Mouse (Mus musculus): ENCODE measurements around the gene Fgfr2.

Fgfr2 gene

DNA sequence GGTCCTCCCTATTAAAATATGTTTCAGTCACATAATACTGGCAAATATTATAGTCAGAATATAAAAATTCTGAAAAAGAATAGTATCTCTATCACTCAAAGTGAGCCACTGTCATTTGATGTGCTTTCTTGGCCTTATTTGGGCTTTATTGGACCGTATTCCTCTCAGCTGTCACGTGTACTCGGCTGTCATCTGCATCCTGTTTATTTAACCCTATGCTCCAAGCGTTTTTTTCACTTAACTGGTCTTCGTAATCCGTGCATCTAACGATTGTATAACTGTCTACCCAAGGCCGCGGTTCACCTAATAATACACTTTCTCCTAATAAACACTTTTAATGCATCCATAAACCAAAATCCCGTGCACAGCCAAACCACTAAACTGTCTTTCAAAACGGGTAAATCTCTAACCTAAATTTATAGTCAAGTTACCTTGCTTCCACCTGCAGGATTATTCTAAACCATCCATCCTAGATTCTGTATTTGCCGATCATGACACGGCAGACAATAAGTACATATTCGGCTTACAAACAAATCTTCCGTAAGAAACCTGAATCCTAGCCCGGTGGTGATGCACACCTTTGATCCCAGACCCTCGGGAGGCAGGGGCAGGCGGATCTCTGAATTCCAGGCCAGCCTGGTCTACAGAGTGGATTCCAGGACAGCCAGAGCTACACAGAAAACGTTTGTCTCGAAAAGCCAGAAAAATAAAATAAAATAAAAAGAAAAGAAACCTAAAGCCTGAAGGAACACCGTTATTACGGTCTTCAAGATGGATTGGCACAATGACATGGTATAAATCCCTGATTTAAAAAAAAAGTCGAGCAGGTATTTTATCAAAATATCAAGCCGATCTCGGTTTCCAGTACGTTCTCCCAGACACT lies 2604.7 kb downstream of the Fgfr2 start:
- in situ Hi-C loops (cut with MseI, MboI) = no loop called here

DNA sequence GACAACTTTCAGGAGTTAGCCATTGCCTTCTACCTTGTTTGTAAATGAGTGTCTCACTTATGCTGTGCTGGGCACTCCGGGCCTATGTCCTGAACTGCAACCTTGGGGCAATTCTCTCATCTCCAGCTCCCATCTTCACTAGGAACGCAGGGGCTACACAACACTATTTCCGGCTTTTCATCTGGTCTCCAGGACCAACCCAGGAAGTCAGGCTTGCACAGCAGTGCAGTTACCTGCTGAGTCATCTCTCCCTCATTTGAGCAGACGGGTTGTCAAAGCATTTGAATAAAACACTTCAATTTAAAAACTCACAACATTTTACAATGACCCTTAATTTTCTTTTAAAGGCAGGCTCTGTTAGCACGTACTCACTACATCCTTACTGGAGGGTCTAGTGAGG lies 2612.9 kb downstream of the Fgfr2 start:
- in situ Hi-C loops (cut with MseI, MboI) = no loop called here

DNA sequence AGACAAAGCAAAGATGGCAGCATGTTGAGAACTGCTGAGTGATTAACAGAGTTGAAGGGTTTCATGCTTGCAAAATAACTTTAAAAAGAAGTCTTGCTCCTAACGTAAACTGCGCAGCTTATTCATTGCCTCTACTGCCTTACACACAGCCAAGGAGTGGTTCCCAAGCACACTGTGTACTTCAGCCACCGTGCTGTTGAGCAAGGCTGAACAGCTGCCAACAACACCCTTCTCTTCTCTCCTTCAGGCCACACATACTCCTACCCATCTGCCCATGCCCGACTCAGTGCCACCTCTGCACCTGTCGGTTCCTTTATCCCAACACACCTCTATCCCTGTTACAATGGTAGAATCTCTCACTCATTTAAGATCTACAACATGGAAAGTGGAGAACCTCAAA lies 2620.1 kb downstream of the Fgfr2 start:
- in situ Hi-C loops (cut with MseI, MboI) = no loop called here

DNA sequence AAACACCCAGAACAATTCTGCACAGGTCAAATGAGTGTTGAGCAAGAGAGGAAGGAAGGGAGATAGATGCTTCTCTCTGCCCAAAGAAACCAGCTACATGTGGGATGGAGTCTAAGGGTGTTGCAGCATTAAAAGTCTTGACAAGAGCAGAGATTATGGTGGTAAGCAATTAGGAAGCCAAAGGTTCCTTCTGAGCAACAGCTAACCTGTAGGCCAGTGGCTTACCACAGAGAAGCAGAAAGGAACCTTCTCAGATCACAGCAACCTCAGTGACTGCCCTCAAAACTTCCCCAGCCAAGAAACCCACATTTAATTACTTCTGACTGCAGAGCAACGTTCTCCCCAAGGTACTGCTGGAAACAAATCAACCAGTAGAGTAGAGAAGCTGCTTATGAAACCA lies 2621.7 kb downstream of the Fgfr2 start:
- in situ Hi-C loops (cut with MseI, MboI) = no loop called here

GRCm38 (mm10) chr7:130493346-130493745 lies 2629.8 kb downstream of the Fgfr2 start:
- in situ Hi-C loops (cut with MseI, MboI) = loop anchor here in 1 of 2 experiments (25.0 kb wide), 1 partner anchor 856 kb away; no protein-coding TSS in a partner anchor

DNA sequence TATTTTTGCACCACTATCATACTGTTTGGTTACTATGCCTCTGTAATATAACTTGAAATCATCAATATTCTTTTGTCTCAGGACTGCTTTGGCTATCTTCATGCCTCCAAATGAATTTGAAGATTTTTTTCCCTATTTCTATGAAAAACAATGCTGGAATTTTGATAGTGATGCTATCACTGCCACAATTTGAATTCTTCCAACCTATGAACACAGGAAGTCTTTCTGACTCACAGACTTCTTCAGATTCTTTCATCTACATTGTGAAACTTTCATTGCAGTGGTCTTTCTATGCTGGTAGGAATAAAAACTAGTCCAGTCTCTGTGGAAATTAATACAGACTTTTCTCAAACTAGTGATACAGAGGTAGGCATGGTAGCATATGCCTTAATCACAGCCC lies 2631.1 kb downstream of the Fgfr2 start:
- in situ Hi-C loops (cut with MseI, MboI) = loop anchor here in 1 of 2 experiments (25.0 kb wide), 1 partner anchor 855 kb away; no protein-coding TSS in a partner anchor

- in situ Hi-C loops (cut with MseI, MboI) = loop anchor here (10.0 to 25.0 kb wide), 3 partner anchors 204 to 842 kb away; no protein-coding TSS in a partner anchor
Observed at GRCm38 (mm10) chr7:130479003-130479402, 2644.1 kb downstream of the Fgfr2 start.

- in situ Hi-C loops (cut with MseI, MboI) = loop anchor here (10.0 to 25.0 kb wide), 3 partner anchors 201 to 839 kb away; no protein-coding TSS in a partner anchor
Observed at GRCm38 (mm10) chr7:130475970-130476369, 2647.2 kb downstream of the Fgfr2 start.

- in situ Hi-C loops (cut with MseI, MboI) = loop anchor here (10.0 kb wide), 2 partner anchors 199 to 829 kb away; no protein-coding TSS in a partner anchor
Observed at GRCm38 (mm10) chr7:130473881-130474280, 2649.3 kb downstream of the Fgfr2 start.

- in situ Hi-C loops (cut with MseI, MboI) = loop anchor here (10.0 kb wide), 2 partner anchors 198 to 828 kb away; no protein-coding TSS in a partner anchor
Observed at GRCm38 (mm10) chr7:130472683-130473082, 2650.5 kb downstream of the Fgfr2 start.

GRCm38 (mm10) chr7:130471045-130471444 lies 2652.1 kb downstream of the Fgfr2 start:
- in situ Hi-C loops (cut with MseI, MboI) = loop anchor here (10.0 kb wide), 2 partner anchors 196 to 826 kb away; no protein-coding TSS in a partner anchor

- in situ Hi-C loops (cut with MseI, MboI) = no loop called here
Observed at GRCm38 (mm10) chr7:130455587-130456246, 2667.4 kb downstream of the Fgfr2 start.

DNA sequence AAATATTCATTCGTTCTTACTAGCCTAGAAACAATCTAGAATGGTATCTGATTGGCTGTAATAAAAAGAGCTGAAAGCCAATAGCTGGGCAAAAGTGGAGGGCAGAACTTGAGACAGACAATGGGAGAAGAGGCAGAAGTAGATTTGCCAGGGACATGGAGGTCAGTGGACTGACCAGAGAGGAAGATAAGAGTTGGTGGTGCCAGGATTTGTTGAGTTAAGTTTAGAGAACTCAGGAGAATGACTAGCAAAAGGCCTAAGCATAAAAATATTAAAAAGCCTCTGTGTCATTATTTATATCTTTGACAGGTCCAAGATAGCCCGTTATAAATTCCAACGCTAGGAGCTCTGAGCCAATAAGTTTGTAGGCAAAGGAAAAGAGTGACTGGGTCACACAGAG lies 2668.9 kb downstream of the Fgfr2 start:
- in situ Hi-C loops (cut with MseI, MboI) = no loop called here

DNA sequence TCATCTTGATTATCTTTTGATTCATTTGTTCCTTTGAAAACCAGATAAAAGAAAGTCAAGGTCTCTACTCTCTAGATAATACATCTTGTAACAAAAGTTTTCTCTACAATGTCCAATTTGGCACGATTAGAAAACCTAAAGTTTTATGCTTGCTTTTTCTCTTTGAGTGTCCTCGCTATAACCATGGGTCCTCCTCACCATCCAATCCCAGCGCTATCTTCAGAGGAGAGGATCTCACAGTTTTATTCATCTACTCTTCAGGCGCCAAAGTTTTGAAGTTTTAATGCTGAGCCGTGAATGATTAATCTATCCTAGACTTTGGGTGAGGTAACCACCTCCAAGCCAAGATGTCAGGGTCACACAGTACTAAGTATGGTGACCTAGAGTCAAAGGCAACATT lies 2687.4 kb downstream of the Fgfr2 start:
- in situ Hi-C loops (cut with MseI, MboI) = no loop called here

GRCm38 (mm10) chr7:130432141-130432540 lies 2691.0 kb downstream of the Fgfr2 start:
- in situ Hi-C loops (cut with MseI, MboI) = no loop called here

GRCm38 (mm10) chr7:130426586-130426985 lies 2696.6 kb downstream of the Fgfr2 start:
- in situ Hi-C loops (cut with MseI, MboI) = no loop called here

DNA sequence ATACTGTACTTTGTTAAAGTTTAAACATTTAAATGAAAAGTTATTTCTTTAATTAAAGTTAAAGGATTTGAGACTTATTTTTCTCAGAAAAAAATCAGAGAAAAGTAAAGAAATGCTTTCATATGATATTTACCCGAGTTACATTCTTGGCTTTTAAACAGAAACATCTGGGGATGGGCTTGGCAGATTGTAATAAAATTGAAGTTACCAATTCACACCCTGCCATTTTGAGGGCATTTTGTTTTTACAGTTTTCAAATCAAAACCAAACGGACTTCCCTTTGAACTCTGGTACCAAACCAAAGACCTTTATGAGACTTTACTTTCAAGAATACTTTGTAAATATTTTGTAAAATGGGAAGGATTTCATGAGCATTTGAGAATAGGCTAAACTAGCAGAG lies 2697.2 kb downstream of the Fgfr2 start:
- in situ Hi-C loops (cut with MseI, MboI) = no loop called here

- in situ Hi-C loops (cut with MseI, MboI) = no loop called here
Observed at GRCm38 (mm10) chr7:130419961-130420360, 2703.2 kb downstream of the Fgfr2 start.

DNA sequence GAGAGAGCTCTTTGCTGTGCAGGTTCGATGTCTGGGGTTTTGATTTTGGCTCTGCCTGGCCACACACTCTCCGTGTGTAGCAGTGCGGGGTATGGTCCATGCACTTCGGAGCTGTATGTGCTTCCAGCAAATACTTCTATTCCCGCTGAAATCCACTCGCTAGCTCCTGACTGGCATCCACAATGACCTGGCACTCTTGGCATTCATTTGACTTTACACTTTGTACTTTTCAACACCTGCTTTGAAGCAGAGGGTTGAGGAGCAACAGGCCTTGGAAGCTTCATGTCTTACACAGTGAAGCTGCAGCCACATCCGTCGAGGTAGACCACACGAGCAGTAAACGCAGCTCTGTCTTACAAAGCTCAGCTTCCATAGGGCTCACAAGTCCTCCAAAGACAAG lies 2715.5 kb downstream of the Fgfr2 start:
- in situ Hi-C loops (cut with MseI, MboI) = no loop called here

- in situ Hi-C loops (cut with MseI, MboI) = no loop called here
Observed at GRCm38 (mm10) chr7:130403346-130403745, 2719.8 kb downstream of the Fgfr2 start.

- in situ Hi-C loops (cut with MseI, MboI) = loop anchor here in 1 of 2 experiments (25.0 kb wide), 1 partner anchor 732 kb away; no protein-coding TSS in a partner anchor
Observed at GRCm38 (mm10) chr7:130394697-130395096, 2728.5 kb downstream of the Fgfr2 start.

GRCm38 (mm10) chr7:130390060-130390459 lies 2733.1 kb downstream of the Fgfr2 start:
- in situ Hi-C loops (cut with MseI, MboI) = loop anchor here in 1 of 2 experiments (25.0 kb wide), 1 partner anchor 728 kb away; no protein-coding TSS in a partner anchor

Data from mouse trophoblast stem cell (cell line).